Mouse (Mus musculus) adrenal gland, adult 18-20 months (tissue): ENCODE measurements at regions not wholly inside any gene's neighbourhood (a gene's known extent, or its start where the extent isn't known, plus 50 kb on each side); places are given as distances from the start of the nearest gene placed in this dataset.

ENCODE experiments used
- DNase-seq, 2 experiments: peaks; one replicate each; pipeline ENCODE4 v3.0.0; 2021 to 2022; ENCODE audit warnings: low spot score in 2 of 2

DNA sequence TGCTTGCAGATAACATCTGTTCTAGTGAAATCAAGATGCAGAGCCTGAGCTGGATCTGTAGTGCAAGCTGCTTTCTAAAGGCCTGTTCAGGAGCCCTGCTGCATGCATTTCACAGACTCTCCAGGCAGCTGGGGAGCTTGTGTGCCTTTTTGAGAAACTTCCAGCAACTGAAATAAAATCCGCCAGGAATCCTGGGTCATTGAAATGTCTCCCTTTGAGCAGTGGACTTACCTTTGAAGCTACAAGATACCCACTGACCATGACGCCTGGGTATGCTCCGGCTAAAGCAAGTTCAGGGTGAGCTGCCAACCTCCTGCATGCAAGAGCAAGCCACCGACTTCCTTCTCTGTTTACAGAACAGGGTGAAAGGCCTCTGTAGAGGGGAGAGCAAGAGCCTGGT lies 278.7 kb downstream of the Cenpw start:
- DNase-seq = no peak

- no peak for DNase-seq
Measured at GRCm38 (mm10) chr10:29897780-29898363, 302.5 kb downstream of the Cenpw start.

- DNase-seq = no peak
Measured at GRCm38 (mm10) chr10:29864566-29864965, 328.9 kb upstream of the Rspo3 start.

- DNase-seq = no peak
Measured at GRCm38 (mm10) chr10:29855749-29856313, 320.2 kb upstream of the Rspo3 start.

- no peak for DNase-seq
Measured at GRCm38 (mm10) chr10:29852516-29852915, 316.8 kb upstream of the Rspo3 start.

DNA sequence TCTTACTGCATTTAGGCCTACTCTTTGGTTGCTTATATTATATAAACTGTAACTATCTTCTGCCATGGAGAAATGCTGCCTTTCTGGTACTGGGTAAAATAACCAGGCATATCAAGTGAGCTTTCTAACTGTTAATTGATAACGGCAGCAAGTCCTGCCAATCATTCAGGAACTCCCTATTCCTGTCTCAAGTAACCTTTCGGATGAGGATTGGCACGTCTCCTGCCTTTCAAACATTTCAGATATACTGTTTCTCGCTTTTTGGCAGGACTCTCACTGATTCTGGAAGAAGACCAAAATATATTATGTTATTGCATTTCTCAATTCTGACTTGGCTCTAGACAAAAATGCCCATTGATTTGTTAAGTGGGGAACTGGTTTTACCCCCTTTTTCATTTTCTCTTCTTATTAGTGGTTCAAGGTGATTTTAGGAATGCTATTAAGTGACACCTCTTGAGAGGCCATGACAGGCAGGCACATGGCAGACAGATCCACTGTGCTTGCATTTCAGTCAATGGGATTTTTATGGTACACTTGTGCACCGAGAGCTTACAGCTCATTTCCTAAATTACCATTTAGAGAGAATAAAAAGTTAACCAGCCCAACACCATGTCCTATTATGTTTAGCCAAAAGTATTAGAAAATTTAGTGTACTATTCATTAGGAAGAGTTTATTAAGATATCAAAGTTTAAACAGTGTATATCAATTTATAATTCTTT lies 289.4 kb upstream of the Rspo3 start:
- no peak for DNase-seq

DNA sequence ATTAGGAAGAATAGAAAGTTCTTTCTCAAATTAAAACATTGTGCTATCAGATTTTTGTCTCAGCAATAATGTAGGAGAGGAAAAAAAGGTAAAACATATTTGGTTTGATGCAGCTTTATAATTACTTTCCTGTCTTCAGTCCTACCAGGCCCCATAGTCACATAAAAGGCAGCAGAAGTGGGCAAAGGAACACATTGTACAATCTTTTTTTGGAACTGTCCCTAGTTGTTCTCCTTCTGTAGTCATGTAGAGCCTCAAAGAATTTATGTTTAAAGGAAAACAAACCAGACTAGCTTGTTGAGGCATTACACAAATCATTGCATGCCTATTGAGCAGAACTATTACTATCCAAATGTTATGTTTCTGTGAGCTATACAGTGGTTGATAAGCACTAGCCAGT lies 288.7 kb upstream of the Rspo3 start:
- DNase-seq = no peak

GRCm38 (mm10) chr10:29823177-29823576 lies 287.5 kb upstream of the Rspo3 start:
- DNase-seq = no peak

DNA sequence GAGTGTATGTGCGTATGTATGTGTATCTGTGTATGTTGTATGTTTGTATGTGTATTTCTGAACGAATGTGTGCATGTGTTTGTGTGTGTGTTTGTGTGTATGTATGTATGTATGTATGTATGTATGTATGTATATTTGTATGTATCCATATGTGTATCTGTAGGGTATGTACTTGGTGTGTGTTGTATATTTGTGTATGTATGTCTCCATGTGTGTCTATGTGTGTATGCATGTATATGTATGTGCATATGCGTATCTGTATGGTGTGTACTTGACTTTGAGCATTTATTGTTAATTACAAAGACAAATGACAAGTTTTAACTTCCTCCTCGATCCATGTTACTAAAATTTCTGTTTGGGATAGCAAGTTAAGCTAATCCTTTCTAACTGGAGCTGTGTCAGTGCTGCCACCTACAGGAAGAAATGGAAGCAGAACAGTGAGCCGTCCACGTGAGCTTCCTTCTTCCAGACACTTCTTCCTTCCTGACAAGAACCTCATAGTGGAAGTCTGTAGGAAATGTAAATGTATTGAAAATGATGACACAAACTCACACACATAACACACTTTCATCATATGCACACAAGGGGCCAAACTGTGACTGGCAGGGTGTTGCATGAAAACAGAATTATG lies 268.4 kb upstream of the Rspo3 start:
- peak; percentile 29 for DNase-seq

- DNase-seq = no peak
Measured at GRCm38 (mm10) chr10:29802637-29803036, 267.0 kb upstream of the Rspo3 start.

DNA sequence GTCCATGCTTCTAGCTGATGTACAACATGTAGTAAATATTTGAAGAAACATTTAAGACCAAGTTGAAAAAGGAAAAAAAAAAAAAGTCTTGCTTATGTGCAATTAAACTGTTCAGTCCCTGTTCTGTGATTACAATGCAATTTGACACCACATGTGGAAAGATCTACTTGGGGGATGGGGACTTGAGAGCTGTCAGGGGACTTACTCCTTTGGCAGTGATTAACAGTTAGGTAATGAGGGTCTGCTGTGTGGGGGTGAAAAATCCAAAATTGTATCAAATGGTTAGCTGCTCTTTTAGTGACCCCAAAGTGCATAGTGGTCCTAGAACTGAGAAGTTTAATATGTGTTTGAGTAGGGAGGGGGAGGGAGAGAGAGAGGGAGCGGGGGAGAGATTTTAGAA lies 259.0 kb upstream of the Rspo3 start:
- DNase-seq = no peak

GRCm38 (mm10) chr10:29786220-29786810 lies 250.6 kb upstream of the Rspo3 start:
- DNase-seq = no peak

DNA sequence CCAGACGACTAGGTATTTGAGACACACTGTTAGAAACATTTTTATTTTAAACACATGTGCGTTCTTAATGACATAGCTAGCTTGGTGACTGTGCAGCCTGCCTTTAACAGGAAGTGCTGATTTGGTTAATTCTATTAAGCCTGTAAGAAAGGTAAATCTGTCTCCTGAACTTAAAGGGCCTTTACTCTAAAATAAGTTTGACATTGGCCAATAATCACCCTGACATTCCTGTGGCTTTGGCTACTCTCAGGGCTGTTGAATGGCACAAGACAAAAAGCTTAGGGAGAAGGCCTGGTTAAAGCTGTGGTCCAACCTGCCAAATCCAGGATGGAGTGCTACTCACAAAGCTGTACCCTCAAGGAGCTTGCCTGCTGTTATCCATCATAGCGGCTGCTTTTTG lies 201.0 kb upstream of the Rspo3 start:
- no peak for DNase-seq

- DNase-seq = no peak
Measured at GRCm38 (mm10) chr10:29725319-29725718, 189.7 kb upstream of the Rspo3 start.

- DNase-seq = no peak
Measured at GRCm38 (mm10) chr10:29710967-29711366, 175.3 kb upstream of the Rspo3 start.

GRCm38 (mm10) chr10:29708653-29709052 lies 173.0 kb upstream of the Rspo3 start:
- no peak for DNase-seq

- DNase-seq = no peak
Measured at GRCm38 (mm10) chr10:29693009-29693935, 157.6 kb upstream of the Rspo3 start.

DNA sequence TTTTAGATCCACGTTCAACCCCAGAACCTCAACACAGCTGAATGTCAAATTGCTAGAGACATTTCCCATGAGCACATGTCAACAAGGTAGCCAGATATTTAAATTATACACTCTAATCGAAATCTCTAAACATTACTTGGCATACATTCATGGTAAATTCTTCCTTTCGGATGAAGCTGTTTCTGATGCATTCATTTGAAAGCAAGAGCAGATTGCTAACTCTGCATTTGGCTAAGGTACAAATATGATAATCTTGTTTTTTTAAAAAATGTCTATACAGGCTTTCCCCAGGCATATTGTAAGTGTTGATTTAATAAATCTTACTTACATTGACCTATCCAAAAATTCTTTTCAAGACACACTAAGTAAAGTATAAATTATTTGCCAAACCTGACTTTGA lies 153.9 kb upstream of the Rspo3 start:
- no peak for DNase-seq

- DNase-seq = no peak
Measured at GRCm38 (mm10) chr10:29686982-29687381, 151.3 kb upstream of the Rspo3 start.

- DNase-seq = no peak
Measured at GRCm38 (mm10) chr10:29674377-29674776, 138.7 kb upstream of the Rspo3 start.

DNA sequence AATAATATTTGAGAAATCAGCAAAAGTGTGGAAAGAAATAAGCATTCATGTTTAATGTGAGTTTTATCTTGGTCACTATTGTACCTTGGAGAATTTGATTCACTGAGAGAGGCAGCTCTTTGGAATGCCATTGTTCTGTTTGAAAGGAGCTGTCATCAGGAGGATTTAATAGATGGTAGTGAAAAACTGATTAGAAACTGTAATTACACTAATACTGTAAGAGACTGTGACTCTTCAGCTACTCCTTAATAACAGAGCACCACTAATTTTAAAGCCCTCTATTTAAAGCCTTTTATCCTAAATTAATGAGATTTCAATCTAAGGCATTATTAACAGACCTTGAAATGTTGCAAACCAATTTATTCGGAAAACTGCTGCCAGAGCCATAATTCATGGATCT lies 126.1 kb upstream of the Rspo3 start:
- no peak for DNase-seq
